Comparison of ENCODE assay signal across 11 mouse cellular contexts in genomic region chr5:29785953-29786352, GRCm38 (mm10). TPM values are rescaled to one million over a fixed set of nuclear protein-coding genes. Genes with fewer than 3 reads are reported as not detected.
"Had no signal": no experiment of that assay in that cellular context is flagged by ENCODE, and none has a peak within 500 bp of the region (broad histone marks: within the 10 kb centered on the region; RNA-seq: fewer than 3 reads in every experiment).

No protein-coding gene starts in this region.

RNA-seq across cellular contexts. Expression of gene Gm5129, which starts 50.2 kb away (rescaled TPM):
- polyA plus RNA-seq: neural tube, embryonic 13.5 days; neural tube, embryonic 14.5 days; neural tube, embryonic 15.5 days; small intestine, adult 2 months; spleen, adult 2 months; stomach, embryonic 14.5 days; stomach, embryonic 15.5 days; stomach, embryonic 16.5 days; stomach, postnatal 0 days; thymus, postnatal 0 days; urinary bladder, adult 2 months had no signal
